Mouse (Mus musculus) c-Kit-positive CD71-negative TER-119-negative erythroid progenitor cells, embryonic 14.5 days (primary cell): ENCODE measurements around the gene Olfr450.

Experiments used
- DNase-seq: peaks from one replicate; pipeline ENCODE4 v3.0.0-alpha.2; 2013; ENCODE audit warnings: low read depth

Olfr450 gene

GRCm38 (mm10) chr6:42811639-42812038 is at the start of gene Olfr450:
Olfr450 (plus strand) TSS chr6:42811939.
- no peak for DNase-seq

- DNase-seq, result no peak
These were observed 34.7 kb upstream of the Olfr450 start for GRCm38 (mm10) chr6:42777066-42777465.

DNA sequence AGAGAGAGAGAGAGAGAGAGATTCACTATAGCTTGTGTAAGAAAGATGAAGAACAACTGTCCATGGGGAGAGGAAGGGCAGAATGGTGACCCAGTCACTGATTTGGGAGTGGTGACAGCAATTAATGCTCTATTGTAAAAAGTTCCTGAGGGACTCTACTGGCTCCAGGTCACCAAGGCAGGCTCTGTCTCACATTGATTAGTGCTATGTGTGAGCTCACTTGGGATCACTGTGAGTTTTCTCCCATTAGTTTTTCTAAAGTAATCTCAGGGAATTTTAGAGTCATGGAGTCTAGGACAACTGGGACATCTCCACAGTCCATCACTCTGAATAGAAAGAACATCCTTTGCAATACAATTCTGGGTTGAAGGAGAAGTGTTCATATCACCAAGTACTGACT is 26.9 kb upstream of the Olfr450 start, which contains the start of gene Olfr452:
Gene Olfr452, plus strand, starts transcription at position 301 of the 400 bp plus-strand sequence.
- DNase-seq, result no peak

DNA sequence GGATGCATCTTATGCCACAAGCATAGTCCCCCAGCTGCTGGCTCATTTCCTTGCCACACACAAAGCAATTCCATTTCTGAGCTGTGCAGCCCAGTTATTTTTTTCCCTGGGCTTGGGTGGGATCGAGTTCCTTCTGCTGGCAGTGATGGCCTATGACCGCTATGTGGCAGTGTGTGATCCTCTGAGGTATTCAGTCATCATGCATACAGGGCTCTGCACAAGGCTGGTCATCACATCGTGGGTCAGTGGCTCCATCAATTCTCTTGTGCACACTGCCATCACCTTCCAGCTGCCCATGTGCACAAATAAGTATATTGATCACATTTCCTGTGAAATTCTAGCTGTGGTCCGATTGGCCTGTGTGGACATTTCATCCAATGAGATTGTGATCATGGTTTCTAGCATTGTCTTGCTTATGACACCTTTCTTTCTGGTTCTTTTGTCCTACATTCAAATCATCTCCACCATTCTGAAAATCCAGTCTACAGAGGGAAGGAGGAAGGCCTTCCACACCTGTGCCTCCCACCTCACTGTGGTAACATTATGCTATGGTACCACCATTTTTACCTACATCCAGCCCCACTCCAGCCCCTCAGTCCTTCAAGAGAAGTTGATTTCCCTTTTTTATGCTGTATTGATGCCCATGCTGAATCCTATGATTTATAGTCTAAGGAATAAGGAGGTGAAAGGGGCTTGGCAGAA is 21.3 kb upstream of the Olfr450 start:
- DNase-seq, result no peak

DNA sequence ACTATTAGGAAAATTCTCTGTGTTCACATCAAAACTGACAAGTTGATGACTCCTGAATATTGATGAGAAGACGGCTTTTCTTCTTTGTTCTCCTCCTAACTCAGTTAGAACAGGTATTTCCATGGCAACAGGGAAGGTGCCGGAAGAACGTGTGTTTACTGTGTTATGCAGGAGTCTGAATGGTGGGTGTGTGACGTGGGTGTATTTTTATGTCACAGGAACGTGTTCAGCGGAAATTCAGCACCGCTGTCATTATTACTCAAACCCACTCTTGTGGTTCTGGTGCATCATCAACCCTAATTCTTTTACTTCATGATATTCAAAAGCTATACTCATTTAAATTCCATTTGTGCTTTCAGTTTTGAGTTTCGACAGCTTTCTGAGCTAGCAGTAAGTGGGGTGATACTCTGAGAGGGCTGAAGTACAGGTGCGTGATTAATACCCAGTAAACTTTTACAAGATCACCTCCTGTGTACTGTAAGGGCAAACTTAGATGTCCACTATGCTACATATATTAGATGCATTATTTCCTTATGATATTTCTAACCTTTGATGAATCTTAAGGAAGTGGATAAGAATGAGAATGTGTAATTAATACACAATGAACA is 20.7 kb upstream of the Olfr450 start:
- no peak for DNase-seq

GRCm38 (mm10) chr6:42794982-42795381 is 16.8 kb upstream of the Olfr450 start:
- no peak for DNase-seq

GRCm38 (mm10) chr6:42834084-42834483 is 22.3 kb downstream of the Olfr450 start, which contains the start of gene Olfr449:
Olfr449 (plus strand) TSS chr6:42834384.
- no peak for DNase-seq

GRCm38 (mm10) chr6:42860222-42860819 is 48.6 kb downstream of the Olfr450 start:
- DNase-seq, result peak; percentile 44
